Mouse (Mus musculus) lung, postnatal 14 days (tissue): ENCODE data around the gene Maob.

ENCODE experiments used
- DNase-seq: peaks from one replicate; pipeline ENCODE4 v3.0.0; 2021

Gene Maob

GRCm38 (mm10) chrX:16817261-16817769, at the start of gene Maob:
Maob (minus strand) TSS chrX:16817366.
- peak; percentile 55 for DNase-seq

DNA sequence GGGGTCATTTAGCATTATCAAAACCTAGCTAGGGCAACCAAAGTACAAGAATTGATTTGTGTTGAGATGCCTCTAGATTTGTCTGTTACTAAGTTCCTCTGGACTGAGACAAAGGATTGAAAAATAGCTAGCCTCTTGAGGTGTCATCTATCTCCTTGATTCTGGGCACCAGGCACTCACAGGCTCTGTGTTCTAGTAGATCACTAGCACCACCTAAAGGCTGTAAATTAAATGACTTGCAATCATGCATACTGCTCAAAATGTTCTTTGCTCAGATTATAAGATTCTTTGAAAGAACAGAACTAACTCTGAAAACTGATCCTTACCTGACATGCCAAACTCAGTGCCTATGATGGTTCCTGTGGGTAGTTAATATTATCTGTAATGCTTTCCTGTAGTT, 43.1 kb upstream of the Maob start:
- peak; percentile 0 for DNase-seq

DNA sequence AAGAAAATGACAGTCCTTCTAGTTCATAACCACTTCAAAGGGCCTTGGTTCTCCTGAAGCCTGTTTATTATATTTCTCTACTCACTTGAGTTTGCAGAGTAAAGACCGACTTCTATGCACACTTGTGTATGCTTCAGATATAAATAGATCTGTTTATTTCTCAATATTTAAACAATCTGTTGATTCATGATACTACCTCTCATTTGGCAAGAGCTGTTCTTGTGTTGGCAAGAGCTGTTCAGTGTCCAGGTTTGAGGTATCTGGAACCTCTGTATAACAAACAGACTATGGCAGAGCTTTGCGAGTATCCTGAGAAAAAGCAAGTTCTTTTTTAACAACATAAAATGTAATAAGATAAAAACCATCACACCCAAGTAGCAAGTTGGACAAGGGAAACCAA, 28.9 kb upstream of the Maob start:
- no peak for DNase-seq

DNA sequence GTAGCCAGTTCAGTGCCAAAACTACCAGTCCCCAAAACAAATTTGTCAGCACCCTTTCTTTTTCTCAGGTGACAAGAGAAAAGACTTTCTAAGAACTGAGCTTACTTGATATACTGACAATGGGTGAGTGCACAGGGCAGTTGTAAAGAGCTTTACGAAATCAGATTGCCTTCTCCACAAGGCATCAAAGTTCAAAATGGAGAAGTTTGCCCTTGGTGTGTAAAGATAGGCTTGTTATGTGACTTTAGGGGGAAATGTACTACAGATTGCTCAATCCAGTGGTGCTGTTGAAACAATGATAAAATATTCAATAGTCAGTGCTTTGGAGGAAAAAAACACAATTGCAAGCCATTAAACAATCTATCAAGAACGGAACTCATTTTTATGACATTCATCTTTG, 24.3 kb upstream of the Maob start:
- no peak for DNase-seq

GRCm38 (mm10) chrX:16837293-16837692, 20.1 kb upstream of the Maob start:
- DNase-seq, result no peak

DNA sequence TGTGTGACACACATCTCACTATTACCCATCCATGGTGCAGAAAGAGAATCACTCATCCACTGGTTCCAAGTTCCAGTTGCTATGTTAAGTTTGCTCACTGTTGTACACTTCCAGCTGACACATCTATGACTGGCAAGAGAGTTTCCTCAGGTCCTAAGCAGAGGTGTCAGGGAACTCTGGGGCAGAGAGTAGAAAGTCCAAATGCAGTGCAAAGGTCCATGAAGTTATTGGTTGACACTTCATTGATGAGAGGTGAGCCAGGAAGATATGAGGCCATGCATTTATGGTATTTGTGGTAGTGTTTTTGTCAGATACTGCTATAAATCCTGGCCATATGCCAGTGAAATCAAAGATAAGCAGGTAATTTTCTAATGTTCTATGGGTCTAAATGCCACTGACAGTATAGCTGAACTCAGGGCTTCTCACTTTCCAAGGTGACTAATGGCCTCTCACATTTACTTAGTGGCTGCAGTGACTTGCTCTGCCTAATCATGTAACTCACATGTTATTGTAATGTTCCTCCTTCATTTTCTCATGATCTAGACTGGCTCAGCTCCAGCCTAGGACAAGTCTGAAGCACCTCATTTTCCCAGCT, 19.4 kb upstream of the Maob start:
- no peak for DNase-seq

- DNase-seq, result no peak
These were observed 8.9 kb upstream of the Maob start for GRCm38 (mm10) chrX:16826028-16826427.

DNA sequence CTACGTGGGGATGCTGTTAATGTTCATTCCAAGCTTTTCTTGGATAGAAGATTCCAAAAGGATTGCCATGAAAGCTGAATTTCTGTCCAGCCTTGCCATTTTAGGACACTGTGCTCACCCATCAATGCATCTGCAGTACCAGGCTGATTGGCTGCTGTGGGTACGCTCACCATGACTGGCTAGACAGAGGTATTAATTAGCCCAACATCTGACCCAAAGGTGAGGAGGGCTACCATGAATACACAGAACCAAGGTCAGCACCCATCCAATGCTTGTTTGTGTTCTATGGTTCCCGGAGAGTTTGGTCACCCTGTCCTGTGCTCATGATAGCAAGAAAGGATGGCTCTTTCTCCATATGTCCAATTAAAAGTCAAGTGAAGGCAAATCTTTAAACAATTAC, 1.2 kb downstream of the Maob start:
- DNase-seq, result no peak

- DNase-seq, result no peak
These were observed 5.1 kb downstream of the Maob start for GRCm38 (mm10) chrX:16812080-16812479.

GRCm38 (mm10) chrX:16767453-16767852, 49.7 kb downstream of the Maob start:
- no peak for DNase-seq

DNA sequence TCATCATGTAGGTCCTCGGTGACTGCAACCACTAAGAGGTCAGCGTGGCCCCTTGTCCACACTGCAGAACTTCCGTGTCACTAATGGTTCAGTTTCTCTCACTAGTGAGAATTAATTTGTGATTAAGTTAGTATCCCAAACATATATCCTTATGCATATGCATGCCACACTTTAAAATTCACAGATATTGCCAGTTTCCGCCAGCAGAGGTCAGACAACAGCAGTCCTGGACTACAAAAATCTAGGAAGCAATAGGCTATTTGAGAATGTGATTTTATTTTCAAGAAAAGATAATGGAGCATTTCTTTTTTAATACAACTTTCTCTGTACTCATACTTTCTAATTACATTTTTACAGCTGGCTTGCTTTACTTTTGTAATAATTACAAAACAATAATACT, 51.0 kb downstream of the Maob start:
- DNase-seq, result peak; percentile 21

DNA sequence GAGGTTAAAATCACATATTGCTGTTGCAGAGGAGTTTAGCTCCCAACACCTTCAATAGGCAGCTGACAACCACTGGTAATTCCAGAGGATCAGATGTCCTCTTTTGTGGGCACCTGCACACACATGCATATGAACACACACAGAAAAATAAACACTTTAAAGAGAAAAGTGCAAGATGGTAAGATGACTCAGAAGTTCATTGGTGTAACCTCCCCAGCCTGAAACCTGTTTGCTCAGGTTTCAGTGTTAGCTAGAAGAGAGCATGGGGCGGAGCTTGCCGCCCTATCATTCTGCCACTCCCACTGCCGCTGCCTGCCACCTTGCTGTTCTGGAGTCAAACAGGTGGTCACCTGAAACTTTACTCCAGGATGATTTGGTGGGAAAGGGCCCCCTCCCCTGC, 55.7 kb downstream of the Maob start:
- peak; percentile 3 for DNase-seq

- DNase-seq, result no peak
These were observed 62.4 kb downstream of the Maob start for GRCm38 (mm10) chrX:16754761-16755160.

DNA sequence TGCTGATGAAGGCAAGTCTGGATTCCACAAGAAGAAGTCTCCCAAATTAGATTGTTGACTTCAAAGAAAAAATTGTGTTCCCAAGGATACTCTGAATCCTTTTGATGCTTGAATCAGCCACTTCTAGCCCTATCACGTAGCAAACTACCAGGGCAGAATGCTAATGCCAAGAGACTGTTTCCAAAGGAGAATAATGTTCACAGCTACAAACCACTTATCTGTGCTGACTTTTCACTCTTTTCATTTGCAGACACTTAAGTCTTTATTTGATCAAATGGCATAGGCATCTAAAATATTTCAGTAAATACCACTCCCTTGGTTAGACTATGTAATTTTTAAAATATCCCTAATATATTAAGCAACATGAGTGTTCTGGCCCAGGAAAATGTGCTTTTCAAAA, 68.2 kb downstream of the Maob start:
- DNase-seq, result no peak

- no peak for DNase-seq
These were observed 103.1 kb downstream of the Maob start for GRCm38 (mm10) chrX:16714033-16714432.

DNA sequence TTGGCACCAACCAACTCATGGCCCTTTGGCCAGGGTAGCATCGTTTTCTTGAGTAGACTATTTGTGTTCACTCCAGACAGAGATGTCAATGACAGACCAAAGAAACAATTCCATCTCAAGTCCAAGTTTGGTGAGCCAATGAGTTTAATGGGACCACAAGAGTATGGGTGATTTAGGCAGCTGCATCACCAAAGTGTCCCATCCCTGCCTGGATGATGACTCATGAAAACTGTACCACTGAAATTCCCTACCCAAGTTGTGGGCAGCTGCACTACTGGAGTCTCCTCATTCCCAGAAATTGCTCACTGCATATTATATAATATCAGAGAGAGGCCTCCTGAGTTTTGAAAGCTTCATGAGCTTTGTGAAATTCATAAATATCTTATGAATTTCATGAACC, 111.1 kb downstream of the Maob start:
- DNase-seq, result no peak
